Mouse (Mus musculus) effector memory CD4-positive, alpha-beta T cell, adult 7 months (primary cell): ENCODE measurements around the gene Srpk2. TPM values are rescaled to one million over a fixed set of nuclear protein-coding genes. Genes with fewer than 3 reads are reported as not detected.

Experiments
- polyA plus RNA-seq: library from polyadenylated mRNA; unstranded; fragments of 100-300 nt; shearing (Covaris generic); gene quantifications from one replicate; pipeline ENCODE4 v1.2.1, GENCODE M21; 2017

Gene Srpk2
- 76.3 TPM for polyA plus RNA-seq

DNA sequence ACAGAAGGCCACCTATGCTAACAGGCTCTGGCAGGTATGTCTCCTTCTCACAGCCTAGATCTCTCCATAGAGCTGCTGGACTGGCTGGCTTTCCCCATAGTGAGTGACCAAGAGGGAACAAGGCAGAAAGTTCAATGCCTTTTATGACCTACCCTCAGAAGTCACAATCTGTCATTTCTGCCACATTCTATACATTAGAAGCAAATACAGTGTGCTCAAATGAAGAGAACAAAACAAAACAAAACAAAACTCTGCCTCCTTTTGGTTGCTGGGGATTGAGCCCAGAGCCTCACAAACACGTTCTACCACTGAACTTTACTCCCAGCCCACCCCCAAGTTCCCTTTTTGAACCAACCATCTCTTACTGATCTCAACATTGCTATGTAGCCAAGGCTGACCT, at the start of gene Srpk2:
Gene Srpk2, minus strand, starts transcription at position 101 of the 400 bp plus-strand sequence.

Other genes with a start within 250 kb of the Srpk2 start
- 14.1 TPM for gene Pus7, start 99.1 kb upstream of the Srpk2 start, polyA plus RNA-seq
- gene Rint1, start 103.1 kb upstream of the Srpk2 start, polyA plus RNA-seq, result 13.4 TPM
- gene Tomm7, start 159.5 kb upstream of the Srpk2 start, polyA plus RNA-seq, result 55.0 TPM